Mouse (Mus musculus) liver, adult 2 months (tissue): ENCODE measurements at regions not wholly inside any gene's neighbourhood (a gene's known extent, or its start where the extent isn't known, plus 50 kb on each side); places are given as distances from the start of the nearest gene placed in this dataset.
"Not testable (repeated sequence)": the region's sequence is repeated elsewhere in the genome, so short reads cannot be mapped to it uniquely, and the experiment has no call there.

Source experiments
- DNase-seq: peaks from one replicate; pipeline ENCODE4 v3.0.0-alpha.2; 2011; ENCODE audit warnings: low read depth, low spot score; ENCODE audit errors: extremely low read depth
- H3K27ac ChIP-seq: fragments of 200-500 bp; replicated peaks from 2 replicates; pipeline ENCODE4 v1.5.1; 2012; ENCODE audit warnings: low read depth, mild to moderate bottlenecking, control low read depth, inconsistent platforms, low read length; ENCODE audit not compliant: insufficient read depth
- H3K27me3 ChIP-seq: fragments of 200-500 bp; 2 replicates; pipeline ENCODE4 v1.6.1; 2012; ENCODE audit warnings: mild to moderate bottlenecking, moderate library complexity, low read length, inconsistent platforms; ENCODE audit not compliant: control insufficient read depth, insufficient read depth
- H3K36me3 ChIP-seq: fragments of 200-500 bp; 2 replicates; pipeline ENCODE4 v1.6.1; 2012; ENCODE audit warnings: low read length, inconsistent platforms; ENCODE audit not compliant: control insufficient read depth, insufficient read depth
- H3K4me1 ChIP-seq: fragments of 200-500 bp; 2 replicates; pipeline ENCODE4 v1.6.1; 2011; ENCODE audit warnings: low read length; ENCODE audit not compliant: control insufficient read depth, insufficient read depth
- H3K4me3 ChIP-seq: fragments of 200-500 bp; 2 replicates; pipeline ENCODE4 v1.5.1; 2011; ENCODE audit warnings: low read depth, mild to moderate bottlenecking, control low read depth, low read length, moderate library complexity; ENCODE audit not compliant: insufficient read depth
- H3K79me2 ChIP-seq: fragments of 200-500 bp; 2 replicates; pipeline ENCODE4 v1.6.1; 2012; ENCODE audit warnings: inconsistent platforms, mild to moderate bottlenecking, low read length, moderate library complexity; ENCODE audit not compliant: control insufficient read depth, insufficient read depth
- H3K9ac ChIP-seq: fragments of 200-500 bp; 2 replicates; pipeline ENCODE4 v1.6.1; 2012; ENCODE audit warnings: low read depth, mild to moderate bottlenecking, control low read depth, inconsistent platforms, low read length
- WGBS: fragments of 180-500 bp; shearing (Covaris S2); methylation state at CpG from one replicate; pipeline ENCODE4 v1.1.7; 2018; 5-methylcytosine and 5-hydroxymethylcytosine counted together

GRCm38 (mm10) chr14:53026958-53027357 lies 531.4 kb upstream of the Olfr1507 start:
- H3K36me3 ChIP-seq, DNase-seq, H3K79me2 ChIP-seq, H3K4me3 ChIP-seq, H3K4me1 ChIP-seq, H3K9ac ChIP-seq, H3K27me3 ChIP-seq, H3K27ac ChIP-seq: not testable (repeated sequence)
- WGBS, result no CpG with 5 or more reads among the region's 1 CpGs

- no CpG with 5 or more reads among the region's 6 CpGs for WGBS
- H3K27me3 ChIP-seq, DNase-seq, H3K4me1 ChIP-seq, H3K27ac ChIP-seq, H3K36me3 ChIP-seq, H3K9ac ChIP-seq, H3K4me3 ChIP-seq, H3K79me2 ChIP-seq: not testable (repeated sequence)
Observed at GRCm38 (mm10) chr14:53020152-53020551, 524.6 kb upstream of the Olfr1507 start.

GRCm38 (mm10) chr14:53007741-53008140 lies 512.2 kb upstream of the Olfr1507 start:
- no CpG with 5 or more reads among the region's 5 CpGs for WGBS
- not testable (repeated sequence) for H3K4me1 ChIP-seq

GRCm38 (mm10) chr14:53007323-53007722 lies 511.8 kb upstream of the Olfr1507 start:
- no CpG with 5 or more reads among the region's 4 CpGs for WGBS
- not testable (repeated sequence) for H3K36me3 ChIP-seq, H3K4me3 ChIP-seq, H3K27me3 ChIP-seq, DNase-seq, H3K4me1 ChIP-seq, H3K9ac ChIP-seq, H3K27ac ChIP-seq, H3K79me2 ChIP-seq

More at GRCm38 (mm10) chr14:53007741-53008140, 512.2 kb upstream of the Olfr1507 start:
- not testable (repeated sequence) for H3K9ac ChIP-seq, H3K27me3 ChIP-seq, H3K27ac ChIP-seq, H3K4me3 ChIP-seq, H3K36me3 ChIP-seq, DNase-seq, H3K79me2 ChIP-seq

- WGBS, result 81% methylated on average over 1 of the region's 1 CpGs
- not testable (repeated sequence) for H3K27me3 ChIP-seq
Observed at GRCm38 (mm10) chr14:53001289-53001688, 505.7 kb upstream of the Olfr1507 start.

GRCm38 (mm10) chr14:52992106-52992760 lies 496.7 kb upstream of the Olfr1507 start:
- H3K4me3 ChIP-seq, H3K36me3 ChIP-seq, H3K4me1 ChIP-seq, H3K27ac ChIP-seq, H3K79me2 ChIP-seq, H3K27me3 ChIP-seq, H3K9ac ChIP-seq, DNase-seq: not testable (repeated sequence)
- 21% methylated on average over 1 of the region's 4 CpGs for WGBS

More at GRCm38 (mm10) chr14:53001289-53001688, 505.7 kb upstream of the Olfr1507 start:
- not testable (repeated sequence) for H3K4me1 ChIP-seq, H3K4me3 ChIP-seq, H3K9ac ChIP-seq, H3K27ac ChIP-seq, H3K36me3 ChIP-seq, DNase-seq, H3K79me2 ChIP-seq

- WGBS, result no CpG with 5 or more reads among the region's 3 CpGs
- DNase-seq, H3K4me3 ChIP-seq: not testable (repeated sequence)
Observed at GRCm38 (mm10) chr14:52991328-52991665, 495.7 kb upstream of the Olfr1507 start.

GRCm38 (mm10) chr14:52990569-52991327 lies 495.2 kb upstream of the Olfr1507 start:
- H3K4me3 ChIP-seq, DNase-seq, H3K36me3 ChIP-seq, H3K4me1 ChIP-seq, H3K79me2 ChIP-seq, H3K27me3 ChIP-seq, H3K27ac ChIP-seq, H3K9ac ChIP-seq: not testable (repeated sequence)
- no CpG with 5 or more reads among the region's 12 CpGs for WGBS

More at GRCm38 (mm10) chr14:52991328-52991665, 495.7 kb upstream of the Olfr1507 start:
- H3K9ac ChIP-seq, H3K79me2 ChIP-seq, H3K27me3 ChIP-seq, H3K4me1 ChIP-seq, H3K36me3 ChIP-seq, H3K27ac ChIP-seq: not testable (repeated sequence)

GRCm38 (mm10) chr14:52989940-52990339 lies 494.4 kb upstream of the Olfr1507 start:
- not testable (repeated sequence) for DNase-seq, H3K79me2 ChIP-seq
- 68% methylated on average over 1 of the region's 1 CpGs for WGBS

More at GRCm38 (mm10) chr14:52989940-52990339, 494.4 kb upstream of the Olfr1507 start:
- H3K9ac ChIP-seq, H3K4me1 ChIP-seq, H3K27me3 ChIP-seq, H3K4me3 ChIP-seq, H3K36me3 ChIP-seq, H3K27ac ChIP-seq: not testable (repeated sequence)
